Mouse (Mus musculus): ENCODE results near the gene Nav2. TPM values are rescaled to one million over a fixed set of nuclear protein-coding genes. Genes with fewer than 3 reads are reported as not detected.

Nav2 gene
- polyA plus RNA-seq, 1 experiment from 2014 or later, result 34.9 TPM

GRCm38 (mm10) chr7:49586530-49587120 is 678.1 kb downstream of the Nav2 start:
- ATAC-seq (ENCODE audit: insufficient number of reproducible peaks, insufficient read depth, low FRiP score, low read depth), result no peak
- WGBS, result 72% methylated on average over 5 of the region's 5 CpGs
- H3K4me2 ChIP-seq (ENCODE audit: low read length), result no peak overlapping the region
- H3K36me3 ChIP-seq (ENCODE audit: control insufficient read depth, insufficient read depth, low read length), result peaks cover 99% of the 10 kb centered on the region
- H3K27me3 ChIP-seq (ENCODE audit: control insufficient read depth, insufficient read depth, low read length), result no peaks in the 10 kb centered on the region
- no peak overlapping the region for H3K9ac ChIP-seq (ENCODE audit: low read length)
- H3K4me1 ChIP-seq (ENCODE audit: control insufficient read depth in 2 of 2, insufficient read depth in 2 of 2, low read length in 2 of 2), result no peaks in the 10 kb centered on the region
- H3K9me3 ChIP-seq (ENCODE audit: control insufficient read depth, low read length), result no peaks in the 10 kb centered on the region
- no peak overlapping the region for H3K27ac ChIP-seq (replicated peaks in 1 of 2; ENCODE audit: control insufficient read depth in 1 of 2, insufficient read depth in 1 of 2, low read depth in 2 of 2, low read length in 2 of 2)
- no peak overlapping the region for H3K4me3 ChIP-seq (ENCODE audit: control insufficient read depth in 1 of 2, insufficient read depth in 1 of 2, low read depth in 1 of 2, low read length in 2 of 2)

GRCm38 (mm10) chr7:49589635-49590034 is 681.1 kb downstream of the Nav2 start:
- no peak for ATAC-seq (ENCODE audit: insufficient number of reproducible peaks, insufficient read depth, low FRiP score, low read depth)
- H3K36me3 ChIP-seq (ENCODE audit: control insufficient read depth, insufficient read depth, low read length), result peaks cover 99% of the 10 kb centered on the region
- H3K4me2 ChIP-seq (ENCODE audit: low read length), result no peak overlapping the region

GRCm38 (mm10) chr7:49597776-49598175 is 689.3 kb downstream of the Nav2 start:
- Histone ChIP-seq H3K9ac (ENCODE audit: low read length) (no peak overlapping the region), H3K27ac (replicated peaks in 1 of 2; ENCODE audit: control insufficient read depth in 1 of 2, insufficient read depth in 1 of 2, low read depth in 2 of 2, low read length in 2 of 2) (no peak overlapping the region), H3K4me1 (ENCODE audit: control insufficient read depth in 2 of 2, insufficient read depth in 2 of 2, low read length in 2 of 2) (peaks cover 8 to 15% of the 10 kb centered on the region in 2 experiments; a peak in 3 of 4 replicates), H3K9me3 (ENCODE audit: control insufficient read depth, low read length) (no peaks in the 10 kb centered on the region), H3K27me3 (ENCODE audit: control insufficient read depth, insufficient read depth, low read length) (no peaks in the 10 kb centered on the region), H3K4me3 (ENCODE audit: control insufficient read depth in 1 of 2, insufficient read depth in 1 of 2, low read depth in 1 of 2, low read length in 2 of 2) (no peak overlapping the region), H3K4me2 (ENCODE audit: low read length) (no peak overlapping the region), H3K36me3 (ENCODE audit: control insufficient read depth, insufficient read depth, low read length) (peaks cover 95% of the 10 kb centered on the region)
- WGBS, result 84% methylated on average over 3 of the region's 3 CpGs
- no peak for ATAC-seq (ENCODE audit: insufficient number of reproducible peaks, insufficient read depth, low FRiP score, low read depth)

More at GRCm38 (mm10) chr7:49589635-49590034, 681.1 kb downstream of the Nav2 start:
- no peaks in the 10 kb centered on the region for H3K4me1 ChIP-seq (ENCODE audit: control insufficient read depth in 2 of 2, insufficient read depth in 2 of 2, low read length in 2 of 2)
- H3K27ac ChIP-seq (replicated peaks in 1 of 2; ENCODE audit: control insufficient read depth in 1 of 2, insufficient read depth in 1 of 2, low read depth in 2 of 2, low read length in 2 of 2), result no peak overlapping the region
- no peak overlapping the region for H3K9ac ChIP-seq (ENCODE audit: low read length)
- no peak overlapping the region for H3K4me3 ChIP-seq (ENCODE audit: control insufficient read depth in 1 of 2, insufficient read depth in 1 of 2, low read depth in 1 of 2, low read length in 2 of 2)
- H3K27me3 ChIP-seq (ENCODE audit: control insufficient read depth, insufficient read depth, low read length), result no peaks in the 10 kb centered on the region
- WGBS, result 95% methylated on average over 8 of the region's 8 CpGs
- no peaks in the 10 kb centered on the region for H3K9me3 ChIP-seq (ENCODE audit: control insufficient read depth, low read length)

GRCm38 (mm10) chr7:49598225-49598624 is 689.7 kb downstream of the Nav2 start:
- Histone ChIP-seq H3K4me3 (ENCODE audit: control insufficient read depth in 1 of 2, insufficient read depth in 1 of 2, low read depth in 1 of 2, low read length in 2 of 2) (no peak overlapping the region), H3K27ac (replicated peaks in 1 of 2; ENCODE audit: control insufficient read depth in 1 of 2, insufficient read depth in 1 of 2, low read depth in 2 of 2, low read length in 2 of 2) (no peak overlapping the region), H3K4me1 (ENCODE audit: control insufficient read depth in 2 of 2, insufficient read depth in 2 of 2, low read length in 2 of 2) (peaks cover 8 to 15% of the 10 kb centered on the region in 2 experiments; a peak in 3 of 4 replicates), H3K9me3 (ENCODE audit: control insufficient read depth, low read length) (no peaks in the 10 kb centered on the region), H3K27me3 (ENCODE audit: control insufficient read depth, insufficient read depth, low read length) (no peaks in the 10 kb centered on the region), H3K4me2 (ENCODE audit: low read length) (no peak overlapping the region), H3K36me3 (ENCODE audit: control insufficient read depth, insufficient read depth, low read length) (peaks cover 95% of the 10 kb centered on the region), H3K9ac (ENCODE audit: low read length) (no peak overlapping the region)
- no peak for ATAC-seq (ENCODE audit: insufficient number of reproducible peaks, insufficient read depth, low FRiP score, low read depth)
- WGBS, result 94% methylated on average over 13 of the region's 13 CpGs

GRCm38 (mm10) chr7:49599950-49600349 is 691.4 kb downstream of the Nav2 start:
- peaks cover 95% of the 10 kb centered on the region for H3K36me3 ChIP-seq (ENCODE audit: control insufficient read depth, insufficient read depth, low read length)
- H3K4me1 ChIP-seq (ENCODE audit: control insufficient read depth in 2 of 2, insufficient read depth in 2 of 2, low read length in 2 of 2), result peaks cover 8 to 18% of the 10 kb centered on the region in 2 experiments; a peak in 3 of 4 replicates
- no peaks in the 10 kb centered on the region for H3K27me3 ChIP-seq (ENCODE audit: control insufficient read depth, insufficient read depth, low read length)
- ATAC-seq (ENCODE audit: insufficient number of reproducible peaks, insufficient read depth, low FRiP score, low read depth), result no peak
- WGBS, result 80% methylated on average over 3 of the region's 3 CpGs
- no peak overlapping the region for H3K9ac ChIP-seq (ENCODE audit: low read length)
- no peak overlapping the region for H3K4me3 ChIP-seq (ENCODE audit: control insufficient read depth in 1 of 2, insufficient read depth in 1 of 2, low read depth in 1 of 2, low read length in 2 of 2)
- H3K4me2 ChIP-seq (ENCODE audit: low read length), result no peak overlapping the region
- H3K27ac ChIP-seq (replicated peaks in 1 of 2; ENCODE audit: control insufficient read depth in 1 of 2, insufficient read depth in 1 of 2, low read depth in 2 of 2, low read length in 2 of 2), result peak overlapping the region in 1 of 2 experiments; percentile 57; a peak in 3 of 4 replicates
- H3K9me3 ChIP-seq (ENCODE audit: control insufficient read depth, low read length), result no peaks in the 10 kb centered on the region

- H3K36me3 ChIP-seq (ENCODE audit: control insufficient read depth, insufficient read depth, low read length), result peaks cover 95% of the 10 kb centered on the region
- peak; percentile 18; the same call in 1 of the 2 replicates for ATAC-seq (ENCODE audit: insufficient number of reproducible peaks, insufficient read depth, low FRiP score, low read depth)
- H3K27ac ChIP-seq (replicated peaks in 1 of 2; ENCODE audit: control insufficient read depth in 1 of 2, insufficient read depth in 1 of 2, low read depth in 2 of 2, low read length in 2 of 2), result no peak overlapping the region
- no peak overlapping the region for H3K9ac ChIP-seq (ENCODE audit: low read length)
- no peaks in the 10 kb centered on the region for H3K9me3 ChIP-seq (ENCODE audit: control insufficient read depth, low read length)
- no peaks in the 10 kb centered on the region for H3K27me3 ChIP-seq (ENCODE audit: control insufficient read depth, insufficient read depth, low read length)
- whole genome bisulfite sequencing, result 46% methylated on average over 13 of the region's 13 CpGs
- no peak overlapping the region for H3K4me2 ChIP-seq (ENCODE audit: low read length)
- H3K4me3 ChIP-seq (ENCODE audit: control insufficient read depth in 1 of 2, insufficient read depth in 1 of 2, low read depth in 1 of 2, low read length in 2 of 2), result no peak overlapping the region
- peaks cover 8 to 20% of the 10 kb centered on the region in 2 experiments; a peak in 3 of 4 replicates for H3K4me1 ChIP-seq (ENCODE audit: control insufficient read depth in 2 of 2, insufficient read depth in 2 of 2, low read length in 2 of 2)
These were observed 692.9 kb downstream of the Nav2 start for GRCm38 (mm10) chr7:49601191-49601975.

GRCm38 (mm10) chr7:49604244-49604643 is 695.7 kb downstream of the Nav2 start:
- no peaks in the 10 kb centered on the region for H3K27me3 ChIP-seq (ENCODE audit: control insufficient read depth, insufficient read depth, low read length)
- peaks cover 87% of the 10 kb centered on the region for H3K36me3 ChIP-seq (ENCODE audit: control insufficient read depth, insufficient read depth, low read length)

More at GRCm38 (mm10) chr7:49604244-49604643, 695.7 kb downstream of the Nav2 start:
- Histone ChIP-seq H3K9me3 (ENCODE audit: control insufficient read depth, low read length) (no peaks in the 10 kb centered on the region), H3K9ac (ENCODE audit: low read length) (no peak overlapping the region), H3K4me3 (ENCODE audit: control insufficient read depth in 1 of 2, insufficient read depth in 1 of 2, low read depth in 1 of 2, low read length in 2 of 2) (no peak overlapping the region), H3K4me1 (ENCODE audit: control insufficient read depth in 2 of 2, insufficient read depth in 2 of 2, low read length in 2 of 2) (peaks cover 5 to 13% of the 10 kb centered on the region in 2 experiments; a peak in 3 of 4 replicates), H3K4me2 (ENCODE audit: low read length) (no peak overlapping the region), H3K27ac (replicated peaks in 1 of 2; ENCODE audit: control insufficient read depth in 1 of 2, insufficient read depth in 1 of 2, low read depth in 2 of 2, low read length in 2 of 2) (no peak overlapping the region)
- WGBS, result 89% methylated on average over 14 of the region's 14 CpGs
- ATAC-seq (ENCODE audit: insufficient number of reproducible peaks, insufficient read depth, low FRiP score, low read depth), result no peak
